Comparison of ENCODE assay signal across 8 mouse cellular contexts in genomic region chr19:22337468-22337867, GRCm38 (mm10).
DNase-seq lines count a peak whose midpoint lies in the region; ATAC-seq and TF ChIP-seq lines count a peak whose summit lies in the region.

No protein-coding gene starts in this region.

- DNase-seq in gastrocnemius, adult 18-20 months (ENCODE audit: low spot score) = peak; percentile 38
- no peak for DNase-seq in gastrocnemius, postnatal 36 days
- peak; percentile 67 for DNase-seq in CH12.LX (ENCODE audit: extremely low read depth)
- DNase-seq in cerebellum, adult 11-12 months = peak; percentile 56
- DNase-seq in forebrain, postnatal 0 days = peak; percentile 86
- peak; percentile 27 to 65 for DNase-seq in layer of hippocampus, adult 18-20 months (ENCODE audit: low spot score in 2 of 2)
- peak; percentile 9 for DNase-seq in yolk sac, embryonic 10.5 days (ENCODE audit: low spot score)

- peak; percentile 31 to 99; a peak in 3 of 4 replicates for TF ChIP-seq CTCF in CH12.LX (conservative IDR thresholded peaks at IDR 0.05 in 1 of 2, IDR thresholded peaks at IDR 0.05 in 1 of 2; ENCODE audit: low read depth in 2 of 2, low read length in 2 of 2)
- peak; percentile 95 for TF ChIP-seq CTCF in forebrain, postnatal 0 days (IDR thresholded peaks at IDR 0.05; ENCODE audit: low read depth)

- H3K9me3 ChIP-seq in CH12.LX (replicated peaks; ENCODE audit: low read length) = no peaks in the 10 kb centered on the region
- H3K9me3 ChIP-seq in forebrain, postnatal 0 days (ENCODE audit: low read length) = no peaks in the 10 kb centered on the region
- H3K9me3 ChIP-seq in midbrain, embryonic 13.5 days = no peaks in the 10 kb centered on the region

- no peaks in the 10 kb centered on the region for H3K36me3 ChIP-seq in CH12.LX (replicated peaks in 1 of 2; ENCODE audit: control insufficient read depth in 1 of 2, insufficient read depth in 1 of 2, low read length in 1 of 2)
- H3K36me3 ChIP-seq in forebrain, postnatal 0 days (ENCODE audit: insufficient read depth) = no peaks in the 10 kb centered on the region
- H3K36me3 ChIP-seq in midbrain, embryonic 13.5 days = no peaks in the 10 kb centered on the region

- ATAC-seq in forebrain, postnatal 0 days = peak; percentile 80
- ATAC-seq in midbrain, embryonic 13.5 days = peak; percentile 56; the same call in 1 of the 2 replicates

- no peaks in the 10 kb centered on the region for H3K79me2 ChIP-seq in CH12.LX (replicated peaks; ENCODE audit: control insufficient read depth, extremely low read depth, insufficient read depth, poor library complexity, severe bottlenecking)

- no peak for TF ChIP-seq POLR2A in CH12.LX (IDR thresholded peaks at IDR 0.05; ENCODE audit: low read depth, low read length)

- H3K4me2 ChIP-seq in CH12.LX (ENCODE audit: insufficient read depth, low read depth, poor library complexity, severe bottlenecking) = no peak overlapping the region
- no peak overlapping the region for H3K4me2 ChIP-seq in forebrain, postnatal 0 days (ENCODE audit: low read depth)
- no peak overlapping the region for H3K4me2 ChIP-seq in midbrain, embryonic 13.5 days (replicated peaks)

- no peak overlapping the region for H3K27ac ChIP-seq in CH12.LX (ENCODE audit: insufficient read depth, low read depth)
- H3K27ac ChIP-seq in forebrain, postnatal 0 days (ENCODE audit: low read depth, low read length) = no peak overlapping the region
- H3K27ac ChIP-seq in midbrain, embryonic 13.5 days = no peak overlapping the region

- WGBS in forebrain, postnatal 0 days = 16% methylated on average over 5 of the region's 5 CpGs
- WGBS in midbrain, embryonic 13.5 days = 19% methylated on average over 5 of the region's 5 CpGs

- peak; percentile 83 for TF ChIP-seq RAD21 in CH12.LX (IDR thresholded peaks at IDR 0.05; ENCODE audit: low read depth, low read length)

- no peaks in the 10 kb centered on the region for H3K4me1 ChIP-seq in CH12.LX (ENCODE audit: control insufficient read depth in 1 of 2, insufficient read depth in 2 of 2)
- H3K4me1 ChIP-seq in forebrain, postnatal 0 days (ENCODE audit: insufficient read depth) = 0 out of 2 replicates have a peak, but pooled peaks cover 6% of the 10 kb centered on the region
- no peaks in the 10 kb centered on the region for H3K4me1 ChIP-seq in midbrain, embryonic 13.5 days (replicated peaks)

- no peak overlapping the region for H3K4me3 ChIP-seq in CH12.LX (replicated peaks in 1 of 3; ENCODE audit: low read depth in 2 of 3, low read length in 2 of 3, poor library complexity in 1 of 3)
- H3K4me3 ChIP-seq in forebrain, postnatal 0 days (ENCODE audit: low read depth, low read length) = no peak overlapping the region
- H3K4me3 ChIP-seq in midbrain, embryonic 13.5 days (replicated peaks) = no peak overlapping the region

- intact Hi-C loops in gastrocnemius, postnatal 36 days (cut with DNase I) = loop anchor here (10.0 kb wide), 1 partner anchor 297 kb away; no protein-coding TSS in a partner anchor

- dilution Hi-C loops in CH12.LX (cut with MboI; ENCODE audit: extremely low pct_ligation_motif_present, extremely low pct_unique_long_range_greater_than_20kb, low sequenced_read_pairs) = no loop called here

- no peak for TF ChIP-seq EP300 in CH12.LX (IDR thresholded peaks at IDR 0.05; ENCODE audit: low read length)

- no peaks in the 10 kb centered on the region for H3K27me3 ChIP-seq in CH12.LX (replicated peaks)
- no peaks in the 10 kb centered on the region for H3K27me3 ChIP-seq in forebrain, postnatal 0 days (ENCODE audit: insufficient read depth, low read length)
- H3K27me3 ChIP-seq in midbrain, embryonic 13.5 days = no peaks in the 10 kb centered on the region

- no peak overlapping the region for H3K9ac ChIP-seq in CH12.LX (ENCODE audit: insufficient read depth, low read depth)
- H3K9ac ChIP-seq in forebrain, postnatal 0 days = no peak overlapping the region
- no peak overlapping the region for H3K9ac ChIP-seq in midbrain, embryonic 13.5 days (replicated peaks)

- in situ Hi-C loops in CH12.LX (cut with MboI; ENCODE audit: low pct_ligation_motif_present, low pct_unique_long_range_greater_than_20kb, low sequenced_read_pairs) = loop anchor here (25.0 kb wide), 2 partner anchors 300 to 550 kb away; no protein-coding TSS in a partner anchor

TF ChIP-seq in CH12.LX, 34 proteins besides CTCF, POLR2A, EP300 and RAD21:
- peak; percentile 90 for TF ChIP-seq SMC3 (IDR thresholded peaks at IDR 0.05; ENCODE audit: low read depth, low read length)
- TF ChIP-seq ELF1 (IDR thresholded peaks at IDR 0.05; ENCODE audit: low read depth, low read length) = no peak
- no peak for TF ChIP-seq E2F4 (IDR thresholded peaks at IDR 0.05; ENCODE audit: insufficient replicate concordance, low read depth, low read length)
- TF ChIP-seq ZC3H11A (IDR thresholded peaks at IDR 0.05; ENCODE audit: low read depth, low read length) = peak; percentile 55; the same call in 1 of the 2 replicates
- no peak for TF ChIP-seq IRF4 (IDR thresholded peaks at IDR 0.05; ENCODE audit: low read depth, low read length)
- no peak; the same call in 1 of the 2 replicates for TF ChIP-seq JUND (conservative IDR thresholded peaks at IDR 0.05; ENCODE audit: low read depth, low read length)
- TF ChIP-seq CHD2 (IDR thresholded peaks at IDR 0.05; ENCODE audit: low read length) = no peak
- TF ChIP-seq NELFE (IDR thresholded peaks at IDR 0.05; ENCODE audit: low read depth, low read length) = peak; percentile 36; the same call in 1 of the 2 replicates
- 0 out of 2 replicates have a peak, but pooled peaks have one; percentile 27 for TF ChIP-seq TBP (conservative IDR thresholded peaks at IDR 0.05; ENCODE audit: low read depth, low read length)
- no peak for TF ChIP-seq BHLHE40 (IDR thresholded peaks at IDR 0.05; ENCODE audit: low read depth, low read length)
- no peak for TF ChIP-seq ZMIZ1 (IDR thresholded peaks at IDR 0.05; ENCODE audit: low read depth, low read length)
- no peak for TF ChIP-seq MAX (IDR thresholded peaks at IDR 0.05; ENCODE audit: low read length)

Comparison
In these comparisons a context has a peak if more than half of its experiments do, and no peak if none do; other contexts are left out.
1. DNase-seq: peak in gastrocnemius, adult 18-20 months (single experiment), CH12.LX (single experiment), cerebellum, adult 11-12 months (single experiment), forebrain, postnatal 0 days (single experiment), layer of hippocampus, adult 18-20 months (2 of 2) and yolk sac, embryonic 10.5 days (single experiment); none in gastrocnemius, postnatal 36 days (0 of 2).